Mouse (Mus musculus): ENCODE results near the gene Babam2. TPM values are rescaled to one million over a fixed set of nuclear protein-coding genes. Genes with fewer than 3 reads are reported as not detected.

Gene Babam2
- polyA plus RNA-seq, 1 experiment from 2014 or later: 46.2 TPM

- no peaks in the 10 kb centered on the region for H3K36me3 ChIP-seq (ENCODE audit: control insufficient read depth, insufficient read depth, low read length)
- no peaks in the 10 kb centered on the region for H3K4me1 ChIP-seq (replicated peaks; ENCODE audit: control insufficient read depth, insufficient read depth, low read length)
- no peak overlapping the region for H3K4me3 ChIP-seq (ENCODE audit: low read depth, low read length)
- ATAC-seq (replicated peaks; ENCODE audit: low FRiP score) (no peak), DNase-seq (ENCODE audit: low spot score) (no peak)
- no peaks in the 10 kb centered on the region for H3K27me3 ChIP-seq (replicated peaks; ENCODE audit: control insufficient read depth, insufficient read depth, low read length)
- no peak overlapping the region for H3K27ac ChIP-seq (ENCODE audit: low read depth, low read length)
- no peak overlapping the region for H3K4me2 ChIP-seq
- no peak overlapping the region for H3K9ac ChIP-seq (ENCODE audit: low read depth, low read length)
- no peaks in the 10 kb centered on the region for H3K9me3 ChIP-seq (ENCODE audit: control insufficient read depth, low read length)
- 78% methylated on average over 3 of the region's 3 CpGs for WGBS
Observed at GRCm38 (mm10) chr5:31823673-31824072, 126.2 kb downstream of the Babam2 start.

DNA sequence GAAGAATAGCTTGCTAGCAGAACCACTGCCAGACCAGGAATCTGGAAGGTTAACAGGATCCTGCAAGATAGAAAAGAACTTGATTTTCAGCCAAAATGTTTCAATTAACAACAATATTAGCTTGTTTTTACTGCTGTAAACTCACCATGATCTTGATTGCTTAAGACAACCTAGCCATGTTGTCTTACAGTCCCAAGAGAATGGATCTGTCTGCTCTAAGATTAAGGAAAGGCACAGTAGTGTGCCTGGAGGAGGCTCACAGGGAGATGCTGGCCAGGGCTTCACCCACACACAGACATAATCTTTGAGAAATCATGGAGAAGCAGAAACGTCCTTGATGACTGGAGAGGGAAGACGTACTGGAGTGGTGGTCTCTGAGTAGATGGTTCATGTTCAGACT, 126.6 kb downstream of the Babam2 start:
- Histone ChIP-seq H3K27me3 (replicated peaks; ENCODE audit: control insufficient read depth, insufficient read depth, low read length) (no peaks in the 10 kb centered on the region), H3K27ac (ENCODE audit: low read depth, low read length) (no peak overlapping the region), H3K36me3 (ENCODE audit: control insufficient read depth, insufficient read depth, low read length) (no peaks in the 10 kb centered on the region), H3K9ac (ENCODE audit: low read depth, low read length) (no peak overlapping the region), H3K4me1 (replicated peaks; ENCODE audit: control insufficient read depth, insufficient read depth, low read length) (no peaks in the 10 kb centered on the region), H3K4me2 (no peak overlapping the region), H3K9me3 (ENCODE audit: control insufficient read depth, low read length) (no peaks in the 10 kb centered on the region), H3K4me3 (ENCODE audit: low read depth, low read length) (no peak overlapping the region)
- DNase-seq (ENCODE audit: low spot score) (no peak), ATAC-seq (replicated peaks; ENCODE audit: low FRiP score) (no peak)
- WGBS: 70% methylated on average over 2 of the region's 2 CpGs

DNA sequence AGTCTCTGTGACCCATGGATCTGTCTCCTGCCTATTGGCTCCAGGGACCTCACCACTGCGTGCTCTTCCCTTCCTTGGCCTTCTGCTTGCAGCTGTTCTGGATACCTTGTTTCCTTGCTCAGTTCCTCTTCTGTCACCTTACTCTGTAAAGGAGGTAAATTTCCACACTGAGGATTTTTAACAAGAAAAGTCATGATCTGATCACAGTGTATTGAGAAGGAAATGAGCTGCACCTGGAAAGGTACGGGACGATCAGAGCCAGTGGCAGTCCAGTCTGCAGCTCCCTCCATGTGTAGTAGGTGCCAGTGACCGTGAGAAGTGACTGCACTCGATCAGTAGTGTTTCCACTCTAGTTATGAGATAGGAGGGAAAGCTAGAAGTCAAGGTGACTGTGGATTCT, 129.8 kb downstream of the Babam2 start:
- H3K27me3 ChIP-seq (replicated peaks; ENCODE audit: control insufficient read depth, insufficient read depth, low read length): no peaks in the 10 kb centered on the region
- no peaks in the 10 kb centered on the region for H3K4me1 ChIP-seq (replicated peaks; ENCODE audit: control insufficient read depth, insufficient read depth, low read length)
- ATAC-seq (replicated peaks; ENCODE audit: low FRiP score) (no peak), DNase-seq (ENCODE audit: low spot score) (no peak)
- no peaks in the 10 kb centered on the region for H3K9me3 ChIP-seq (ENCODE audit: control insufficient read depth, low read length)
- no peak overlapping the region for H3K9ac ChIP-seq (ENCODE audit: low read depth, low read length)
- WGBS: 84% methylated on average over 5 of the region's 5 CpGs
- no peak overlapping the region for H3K27ac ChIP-seq (ENCODE audit: low read depth, low read length)
- H3K36me3 ChIP-seq (ENCODE audit: control insufficient read depth, insufficient read depth, low read length): no peaks in the 10 kb centered on the region
- H3K4me3 ChIP-seq (ENCODE audit: low read depth, low read length): no peak overlapping the region
- no peak overlapping the region for H3K4me2 ChIP-seq

DNA sequence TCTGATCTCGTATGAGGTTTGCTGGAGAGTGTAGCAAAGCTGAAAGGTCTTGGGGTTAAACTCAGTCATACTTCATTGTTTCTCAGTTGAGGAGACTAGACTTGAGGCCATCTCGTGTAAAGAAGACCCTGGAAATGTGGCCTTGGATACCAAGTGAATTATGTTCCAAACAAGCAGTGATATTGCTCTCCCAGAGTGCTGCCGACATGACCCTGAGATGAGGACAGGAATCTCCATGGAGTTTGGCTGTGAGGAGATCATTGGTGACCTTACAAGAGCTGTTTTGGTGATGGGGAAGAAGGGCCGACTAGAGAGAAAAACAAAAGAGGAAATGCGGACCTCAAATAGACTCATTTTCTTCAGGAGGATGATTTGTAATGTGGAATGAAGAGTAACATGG, 130.4 kb downstream of the Babam2 start:
- DNase-seq (ENCODE audit: low spot score) (no peak), ATAC-seq (replicated peaks; ENCODE audit: low FRiP score) (no peak)
- Histone ChIP-seq H3K4me2 (no peak overlapping the region), H3K4me3 (ENCODE audit: low read depth, low read length) (no peak overlapping the region), H3K9me3 (ENCODE audit: control insufficient read depth, low read length) (no peaks in the 10 kb centered on the region), H3K4me1 (replicated peaks; ENCODE audit: control insufficient read depth, insufficient read depth, low read length) (no peaks in the 10 kb centered on the region), H3K27me3 (replicated peaks; ENCODE audit: control insufficient read depth, insufficient read depth, low read length) (no peaks in the 10 kb centered on the region), H3K27ac (ENCODE audit: low read depth, low read length) (no peak overlapping the region), H3K9ac (ENCODE audit: low read depth, low read length) (no peak overlapping the region), H3K36me3 (ENCODE audit: control insufficient read depth, insufficient read depth, low read length) (no peaks in the 10 kb centered on the region)
- WGBS: 80% methylated on average over 5 of the region's 5 CpGs

DNA sequence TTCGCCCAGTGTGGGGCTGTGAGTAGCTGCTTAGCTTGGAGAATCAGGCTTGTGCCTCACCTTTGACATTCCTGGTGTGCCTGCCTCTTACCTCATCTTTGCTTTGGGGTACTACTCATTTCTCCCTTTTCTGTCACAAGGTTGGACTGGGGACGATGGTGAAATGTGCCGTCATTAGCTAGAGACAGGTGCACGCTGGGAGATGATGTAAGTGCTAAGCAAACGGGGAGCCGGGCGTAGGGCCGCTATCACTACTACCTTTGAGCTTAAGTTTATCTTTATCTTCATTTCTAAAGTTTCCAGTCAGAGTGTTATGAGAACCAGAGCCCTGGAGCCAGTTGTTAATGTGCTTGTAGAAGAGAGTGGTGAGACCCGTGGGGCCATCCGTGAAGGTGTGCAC, 131.3 kb downstream of the Babam2 start:
- Histone ChIP-seq H3K4me2 (no peak overlapping the region), H3K9me3 (ENCODE audit: control insufficient read depth, low read length) (no peaks in the 10 kb centered on the region), H3K27ac (ENCODE audit: low read depth, low read length) (no peak overlapping the region), H3K4me3 (ENCODE audit: low read depth, low read length) (no peak overlapping the region), H3K27me3 (replicated peaks; ENCODE audit: control insufficient read depth, insufficient read depth, low read length) (no peaks in the 10 kb centered on the region), H3K36me3 (ENCODE audit: control insufficient read depth, insufficient read depth, low read length) (no peaks in the 10 kb centered on the region), H3K9ac (ENCODE audit: low read depth, low read length) (no peak overlapping the region), H3K4me1 (replicated peaks; ENCODE audit: control insufficient read depth, insufficient read depth, low read length) (no peaks in the 10 kb centered on the region)
- DNase-seq (ENCODE audit: low spot score) (no peak), ATAC-seq (replicated peaks; ENCODE audit: low FRiP score) (no peak)
- WGBS: 86% methylated on average over 10 of the region's 10 CpGs

GRCm38 (mm10) chr5:31829588-31829987, 132.1 kb downstream of the Babam2 start:
- Histone ChIP-seq H3K4me2 (no peak overlapping the region), H3K9me3 (ENCODE audit: control insufficient read depth, low read length) (no peaks in the 10 kb centered on the region), H3K4me1 (replicated peaks; ENCODE audit: control insufficient read depth, insufficient read depth, low read length) (no peaks in the 10 kb centered on the region), H3K27ac (ENCODE audit: low read depth, low read length) (no peak overlapping the region), H3K27me3 (replicated peaks; ENCODE audit: control insufficient read depth, insufficient read depth, low read length) (no peaks in the 10 kb centered on the region), H3K9ac (ENCODE audit: low read depth, low read length) (no peak overlapping the region), H3K36me3 (ENCODE audit: control insufficient read depth, insufficient read depth, low read length) (no peaks in the 10 kb centered on the region), H3K4me3 (ENCODE audit: low read depth, low read length) (no peak overlapping the region)
- 53% methylated on average over 1 of the region's 1 CpGs for WGBS
- DNase-seq (ENCODE audit: low spot score) (no peak), ATAC-seq (replicated peaks; ENCODE audit: low FRiP score) (no peak)

GRCm38 (mm10) chr5:31831587-31831986, 134.1 kb downstream of the Babam2 start:
- ATAC-seq (replicated peaks; ENCODE audit: low FRiP score) (no peak), DNase-seq (ENCODE audit: low spot score) (no peak)
- no peaks in the 10 kb centered on the region for H3K27me3 ChIP-seq (replicated peaks; ENCODE audit: control insufficient read depth, insufficient read depth, low read length)
- no peak overlapping the region for H3K27ac ChIP-seq (ENCODE audit: low read depth, low read length)
- H3K4me1 ChIP-seq (replicated peaks; ENCODE audit: control insufficient read depth, insufficient read depth, low read length): no peaks in the 10 kb centered on the region
- no peaks in the 10 kb centered on the region for H3K36me3 ChIP-seq (ENCODE audit: control insufficient read depth, insufficient read depth, low read length)
- no peak overlapping the region for H3K4me3 ChIP-seq (ENCODE audit: low read depth, low read length)
- 51% methylated on average over 1 of the region's 1 CpGs for WGBS
- no peaks in the 10 kb centered on the region for H3K9me3 ChIP-seq (ENCODE audit: control insufficient read depth, low read length)
- H3K9ac ChIP-seq (ENCODE audit: low read depth, low read length): no peak overlapping the region
- H3K4me2 ChIP-seq: no peak overlapping the region

DNA sequence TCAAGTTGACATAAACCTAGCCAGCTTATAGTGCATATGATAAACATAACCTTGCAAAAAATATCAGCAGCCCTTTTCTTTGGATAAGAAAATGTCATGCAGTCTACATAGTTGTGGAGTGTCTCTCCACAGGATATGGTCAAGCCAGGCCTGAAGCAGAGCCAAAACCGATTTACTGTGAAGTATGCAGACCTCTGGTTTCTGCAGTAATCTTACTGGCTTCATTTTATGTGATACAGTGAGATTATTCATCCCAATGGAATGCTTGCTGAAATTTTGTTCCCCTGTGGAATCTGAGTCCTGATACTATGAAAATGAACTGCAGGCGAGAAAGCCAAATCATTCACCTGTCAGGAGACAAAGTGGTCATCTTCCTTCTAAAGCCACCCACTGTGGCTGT, 138.2 kb downstream of the Babam2 start:
- 81% methylated on average over 2 of the region's 2 CpGs for WGBS
- no peak for ATAC-seq (replicated peaks; ENCODE audit: low FRiP score)
- no peak overlapping the region for H3K27ac ChIP-seq (ENCODE audit: low read depth, low read length)

GRCm38 (mm10) chr5:31839973-31840372, 142.5 kb downstream of the Babam2 start:
- no peaks in the 10 kb centered on the region for H3K27me3 ChIP-seq (replicated peaks; ENCODE audit: control insufficient read depth, insufficient read depth, low read length)
- ATAC-seq (replicated peaks; ENCODE audit: low FRiP score): no peak
- H3K4me3 ChIP-seq (ENCODE audit: low read depth, low read length): no peak overlapping the region
- H3K4me1 ChIP-seq (replicated peaks; ENCODE audit: control insufficient read depth, insufficient read depth, low read length): no peaks in the 10 kb centered on the region
- H3K27ac ChIP-seq (ENCODE audit: low read depth, low read length): no peak overlapping the region
- H3K9ac ChIP-seq (ENCODE audit: low read depth, low read length): no peak overlapping the region
- H3K4me2 ChIP-seq: no peak overlapping the region
- no peaks in the 10 kb centered on the region for H3K9me3 ChIP-seq (ENCODE audit: control insufficient read depth, low read length)
- H3K36me3 ChIP-seq (ENCODE audit: control insufficient read depth, insufficient read depth, low read length): no peaks in the 10 kb centered on the region
- DNase-seq (ENCODE audit: low spot score): no peak

More for the DNA sequence above, 138.2 kb downstream of the Babam2 start:
- Histone ChIP-seq H3K9ac (ENCODE audit: low read depth, low read length) (no peak overlapping the region), H3K4me1 (replicated peaks; ENCODE audit: control insufficient read depth, insufficient read depth, low read length) (no peaks in the 10 kb centered on the region), H3K27me3 (replicated peaks; ENCODE audit: control insufficient read depth, insufficient read depth, low read length) (no peaks in the 10 kb centered on the region), H3K4me2 (no peak overlapping the region), H3K9me3 (ENCODE audit: control insufficient read depth, low read length) (no peaks in the 10 kb centered on the region), H3K36me3 (ENCODE audit: control insufficient read depth, insufficient read depth, low read length) (no peaks in the 10 kb centered on the region), H3K4me3 (ENCODE audit: low read depth, low read length) (no peak overlapping the region)
- DNase-seq (ENCODE audit: low spot score): no peak

Measured in liver, embryonic 11.5 days (tissue).